Mouse (Mus musculus) layer of hippocampus, postnatal 10 days (tissue): ENCODE measurements around the gene Ccser1. TPM values are rescaled to one million over a fixed set of nuclear protein-coding genes. Genes with fewer than 3 reads are reported as not detected.
A peak's percentile ranks its signal among the peaks of the same experiment; 100 is the strongest.

Experiments used
- DNase-seq, 2 experiments: peaks; one replicate each; pipeline ENCODE4 v3.0.0; 2021; ENCODE audit warnings: low spot score in 2 of 2
- long read RNA-seq: library from polyadenylated mRNA; stranded (forward); transcript quantifications from one replicate; pipeline ENCODE4 v2.0.0, GENCODE M21; 2023
- total RNA-seq, 2 experiments: library from RNA; stranded (reverse); gene quantifications; 2 replicates each; pipeline ENCODE4 v1.2.3; 2021

The Ccser1 gene
- 10 to 100 TPM; 38.8 to 44.3 TPM for total RNA-seq
- long read RNA-seq, partial matches to known transcripts, result 1 of 6 reads
- long read RNA-seq, other reads (novel, unspliced or antisense), result 5 of 6 reads

DNA sequence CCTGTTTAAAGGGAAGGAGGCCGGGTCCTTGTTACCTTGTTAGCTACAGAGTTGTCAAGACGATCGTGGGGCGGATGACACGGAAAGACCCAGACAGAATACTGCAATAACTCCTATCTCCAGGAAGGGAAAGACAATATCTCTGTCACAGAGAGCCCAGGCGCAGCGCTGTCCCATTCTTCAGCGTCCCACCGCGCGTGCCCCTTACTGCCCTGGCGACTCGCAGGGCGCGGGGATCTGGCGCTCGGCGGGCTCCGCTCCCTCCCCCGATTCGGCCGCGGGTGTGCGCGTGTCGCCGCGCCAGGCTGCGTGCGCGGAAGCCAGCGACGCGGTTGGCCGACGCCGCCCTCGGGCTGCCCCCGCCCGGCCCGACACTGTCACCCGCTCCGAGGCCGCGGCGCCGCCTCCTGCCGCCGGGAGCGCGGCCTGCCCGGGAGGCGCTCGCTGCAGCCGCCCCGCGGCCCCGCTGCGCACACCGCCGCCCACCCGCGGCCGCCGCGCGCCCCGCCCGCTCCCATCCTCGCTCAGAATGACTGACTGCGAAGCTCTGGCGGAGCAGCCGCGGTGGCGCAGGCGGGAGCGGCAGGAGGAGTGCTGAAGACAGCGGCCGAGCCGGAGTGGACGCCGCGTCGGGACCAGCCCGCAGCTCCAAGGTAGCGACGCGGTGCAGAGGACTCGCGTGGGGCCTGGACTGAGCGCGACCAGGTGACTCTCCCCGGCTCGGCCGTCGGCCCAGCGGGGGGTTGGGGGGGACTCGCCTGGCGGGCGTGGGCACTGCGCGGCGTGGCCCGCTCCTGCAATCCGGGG, at the start of gene Ccser1:
Ccser1 (plus strand) TSS at position 376 of the 807 bp plus-strand sequence.
- peak; percentile 67 to 80 for DNase-seq

DNA sequence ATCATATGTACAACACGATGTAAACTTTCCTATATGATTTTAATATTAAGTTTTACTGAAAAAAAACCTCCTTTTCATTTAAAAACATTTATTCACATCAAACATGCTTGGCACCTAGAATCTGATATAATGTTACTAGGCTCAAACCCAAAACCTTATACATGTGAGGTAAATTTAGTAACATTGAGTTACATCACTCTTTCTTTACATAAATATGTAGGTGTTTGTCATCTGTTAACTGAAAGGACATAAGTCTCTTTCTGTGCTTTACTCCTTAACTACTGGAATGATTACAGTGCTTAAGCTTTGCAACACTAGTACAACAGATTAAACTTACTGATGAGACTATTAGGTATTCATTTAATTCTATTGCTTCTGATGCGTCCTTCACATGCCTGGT, 43.7 kb upstream of the Ccser1 start:
- no peak for DNase-seq

DNA sequence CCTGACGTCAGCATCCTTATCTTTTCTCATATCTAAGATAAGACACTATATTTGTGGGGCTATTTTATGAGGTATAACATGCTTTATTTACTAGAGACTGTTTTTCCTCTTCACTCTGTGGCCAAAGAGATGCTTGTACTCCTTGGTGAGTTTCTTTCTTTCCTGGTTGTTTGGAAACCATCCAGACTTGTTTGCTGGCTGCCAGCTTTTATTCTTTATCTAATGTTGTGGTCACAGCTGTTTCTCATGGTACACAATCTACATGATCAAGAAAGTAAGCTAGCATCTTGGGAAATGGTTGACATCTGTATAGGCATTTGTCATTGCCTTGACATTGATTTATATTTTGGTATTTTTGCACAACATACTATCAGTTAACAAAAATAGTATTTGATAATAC, 37.1 kb upstream of the Ccser1 start:
- no peak for DNase-seq

- DNase-seq, result no peak
These were observed 27.2 kb upstream of the Ccser1 start for GRCm38 (mm10) chr6:61152924-61153323.

DNA sequence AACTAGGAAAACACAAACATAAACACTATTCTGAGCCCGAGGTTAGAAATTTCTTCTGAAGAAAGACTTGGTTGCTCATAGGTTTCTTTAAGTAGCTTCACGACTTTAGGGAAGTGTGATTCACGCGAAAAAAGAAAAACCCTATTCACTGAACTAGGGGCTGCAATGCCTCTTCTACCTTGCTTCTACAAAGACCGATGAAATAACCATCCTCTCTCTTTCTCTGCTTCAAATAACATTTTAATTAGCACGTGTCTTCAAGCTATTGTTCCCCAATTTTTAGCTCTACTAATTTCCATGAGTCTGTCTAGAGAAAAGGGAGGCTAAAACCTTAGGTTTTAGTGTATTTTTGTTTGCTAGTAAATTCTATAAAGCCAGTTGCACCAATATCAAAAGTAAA, 25.5 kb upstream of the Ccser1 start:
- DNase-seq, result no peak

GRCm38 (mm10) chr6:61155059-61155629, 25.0 kb upstream of the Ccser1 start:
- DNase-seq, result no peak

GRCm38 (mm10) chr6:61155718-61156117, 24.4 kb upstream of the Ccser1 start:
- no peak for DNase-seq

GRCm38 (mm10) chr6:61162117-61162516, 18.0 kb upstream of the Ccser1 start:
- no peak for DNase-seq

DNA sequence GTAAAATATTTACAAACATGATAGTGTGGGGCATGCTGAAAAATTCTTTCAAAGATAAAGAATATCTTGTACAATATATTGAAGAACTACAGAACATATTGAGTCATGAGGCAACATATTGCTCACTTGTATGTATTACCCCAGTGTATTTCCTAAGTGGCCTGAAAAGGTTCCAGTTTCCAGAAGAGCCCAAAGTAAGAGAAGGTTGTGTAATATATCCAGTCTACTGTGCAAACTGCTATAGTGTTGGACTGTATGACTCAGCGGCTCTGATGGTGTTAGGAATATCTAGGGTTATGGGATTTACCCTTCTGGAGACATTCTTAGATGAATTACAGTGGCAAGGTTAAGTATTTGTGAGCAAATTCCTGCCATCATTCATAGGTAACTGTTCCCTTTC, 13.2 kb upstream of the Ccser1 start:
- no peak for DNase-seq

DNA sequence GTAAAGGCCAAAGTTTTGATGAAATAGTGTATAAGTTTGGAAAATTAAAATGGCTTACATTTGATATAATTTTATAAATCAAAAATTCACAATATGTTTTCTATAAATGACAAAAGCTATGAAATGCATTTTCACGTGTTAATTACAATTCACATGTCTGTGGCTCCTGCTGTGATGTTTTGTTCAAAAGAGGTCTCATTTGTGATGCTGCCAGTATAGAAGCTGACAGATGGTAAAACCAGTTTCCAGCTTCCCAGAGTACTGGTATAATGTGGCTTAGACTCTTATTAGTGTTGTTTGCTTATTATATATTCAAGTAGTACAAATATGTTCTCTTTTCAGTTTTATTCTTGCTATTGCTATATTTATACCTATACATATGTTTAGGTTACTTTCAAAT, 4.0 kb upstream of the Ccser1 start:
- no peak for DNase-seq

GRCm38 (mm10) chr6:61177476-61177875, 2.6 kb upstream of the Ccser1 start:
- no peak for DNase-seq

DNA sequence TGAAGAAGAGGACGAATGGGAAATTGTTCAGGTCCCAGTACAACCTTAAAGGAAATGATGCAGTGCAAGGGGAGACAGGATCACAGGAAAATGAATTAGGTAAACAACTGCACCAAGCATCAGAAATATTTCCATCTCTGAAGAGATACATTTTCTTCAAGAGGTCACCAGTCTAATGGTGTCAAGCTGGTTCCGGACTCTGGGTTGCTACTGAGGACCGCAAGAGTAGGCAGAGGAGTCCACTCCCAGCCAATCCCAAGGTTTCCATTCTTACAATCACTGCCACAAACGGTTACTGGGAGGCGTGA, 529 bp upstream of the Ccser1 start:
- DNase-seq, result no peak

- DNase-seq, result peak in 1 of 2 experiments; percentile 28
These were observed 650 bp downstream of the Ccser1 start for GRCm38 (mm10) chr6:61180756-61181191.

DNA sequence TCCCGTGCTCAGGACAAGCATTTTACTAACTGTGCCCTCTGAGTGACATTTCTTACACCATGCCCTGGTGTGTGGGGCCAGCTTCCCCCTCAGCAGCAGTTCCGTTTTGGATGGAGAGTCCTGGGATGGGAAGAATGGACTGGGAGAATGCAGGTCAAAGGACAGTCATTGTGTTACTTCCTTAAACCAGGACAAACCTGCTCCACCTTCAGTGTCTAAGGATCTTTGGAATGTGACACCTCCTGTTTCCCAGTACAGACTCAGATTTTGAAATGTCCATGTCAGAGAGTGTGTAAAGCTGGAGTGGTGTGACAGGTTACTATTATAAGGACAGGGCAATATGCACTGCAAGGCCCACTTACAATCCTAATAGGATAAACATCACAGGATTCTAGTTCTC, 8.9 kb downstream of the Ccser1 start:
- no peak for DNase-seq

DNA sequence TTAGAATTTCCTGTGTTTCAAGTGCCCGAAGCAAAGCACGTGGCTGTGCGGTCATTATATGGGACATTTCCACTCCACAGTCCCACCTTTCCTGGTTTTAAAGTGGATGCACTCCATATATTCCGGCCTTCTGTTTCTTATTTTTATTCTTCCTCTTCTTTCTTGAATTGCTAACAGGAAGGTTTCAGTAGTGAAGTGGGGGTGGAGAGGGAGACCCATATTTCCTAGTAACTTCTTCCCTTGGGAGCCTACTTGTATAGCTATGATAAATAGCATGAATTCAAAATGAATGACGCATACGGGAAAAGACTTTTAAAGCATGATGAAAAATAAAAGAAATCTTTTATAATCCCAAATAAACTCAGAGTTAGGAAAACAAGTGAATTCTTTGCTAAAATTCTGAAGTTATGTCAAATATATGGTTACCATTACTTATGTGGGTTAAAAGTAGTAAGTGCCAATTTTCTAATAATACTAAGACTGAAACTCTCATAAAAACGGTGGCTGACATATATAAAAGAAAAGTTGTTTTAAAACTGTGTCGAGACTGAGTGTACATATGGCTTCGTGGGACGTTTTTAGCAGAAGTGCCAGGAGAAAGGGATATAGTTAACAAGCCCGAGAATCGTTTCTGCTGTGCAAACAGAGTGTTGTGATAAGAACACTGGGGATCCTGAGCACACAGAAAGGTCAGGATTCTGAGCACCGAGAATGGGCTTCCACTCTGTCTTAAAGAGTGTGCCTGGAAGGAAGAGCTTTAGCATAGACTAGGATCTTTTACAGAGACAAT, 11.7 kb downstream of the Ccser1 start:
- no peak for DNase-seq

DNA sequence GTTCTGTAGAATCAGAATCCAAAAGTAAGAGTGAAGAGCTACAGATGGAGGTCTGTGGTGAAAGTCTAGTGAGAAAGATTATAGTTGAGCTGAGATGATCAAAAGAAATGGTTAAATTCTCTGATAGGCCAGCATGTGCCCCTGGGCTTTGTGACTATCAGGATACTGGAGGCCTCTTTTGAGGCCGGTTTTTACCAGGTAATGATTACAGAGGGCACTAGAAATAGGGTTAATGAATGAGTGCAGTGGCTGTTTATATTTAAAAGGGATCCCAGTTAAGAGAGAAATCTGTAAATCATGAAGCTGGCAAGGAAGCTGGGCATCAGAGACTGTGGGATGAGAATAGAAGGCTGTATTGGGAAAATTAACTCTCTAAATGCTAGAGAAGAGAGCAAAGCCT, 23.2 kb downstream of the Ccser1 start:
- no peak for DNase-seq

DNA sequence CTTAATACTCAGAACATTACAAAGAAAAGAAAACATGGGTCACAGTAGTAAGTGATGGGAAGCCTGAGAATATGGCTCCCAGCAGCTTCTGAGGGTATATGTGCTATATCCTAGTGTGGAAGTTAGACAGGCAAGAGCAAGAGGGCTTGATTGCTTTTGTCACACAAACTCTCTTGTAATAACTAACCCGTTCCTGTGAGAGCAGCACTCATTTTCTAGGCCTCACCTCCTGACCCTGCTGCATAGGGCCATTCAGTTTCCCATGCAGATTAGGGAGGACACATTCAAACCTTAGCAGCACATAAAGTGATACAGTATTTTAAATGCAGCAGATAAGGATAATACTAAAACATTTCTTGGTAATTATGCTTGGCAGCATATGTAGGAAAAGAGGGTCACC, 25.9 kb downstream of the Ccser1 start:
- no peak for DNase-seq

DNA sequence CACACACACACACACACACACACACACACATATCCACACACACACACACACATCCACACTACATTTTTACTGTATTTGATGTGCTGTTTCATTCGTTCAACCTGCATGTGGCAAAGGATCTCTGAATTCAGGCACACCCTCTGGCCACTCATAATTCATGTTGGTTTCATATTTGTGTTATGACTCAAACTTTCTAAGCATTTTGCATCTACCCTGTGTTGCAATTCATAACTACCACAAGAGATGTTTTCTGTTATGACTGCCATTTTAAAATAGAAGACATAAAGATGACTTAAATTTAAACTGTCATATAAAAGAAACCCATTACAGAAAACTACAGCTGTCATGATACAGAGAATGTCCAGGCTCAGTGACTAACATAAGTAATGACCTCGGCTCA, 26.5 kb downstream of the Ccser1 start:
- DNase-seq, result no peak

- DNase-seq, result no peak
These were observed 30.1 kb downstream of the Ccser1 start for GRCm38 (mm10) chr6:61210061-61210737.

GRCm38 (mm10) chr6:61215705-61216104, 35.6 kb downstream of the Ccser1 start:
- DNase-seq, result no peak

GRCm38 (mm10) chr6:61216514-61216913, 36.4 kb downstream of the Ccser1 start:
- no peak for DNase-seq

- no peak for DNase-seq
These were observed 37.6 kb downstream of the Ccser1 start for GRCm38 (mm10) chr6:61217717-61218116.
